Mouse (Mus musculus) liver, embryonic 14.5 days (tissue): ENCODE data around the gene Pdia2. TPM values are rescaled to one million over a fixed set of nuclear protein-coding genes. Genes with fewer than 3 reads are reported as not detected.
"Not testable (repeated sequence)": the region's sequence is repeated elsewhere in the genome, so short reads cannot be mapped to it uniquely, and the experiment has no call there.

Experiments used
- ATAC-seq: fragments of 200-750 bp; cut with Nextera tagmentation; 2 replicates; pipeline ENCODE4 v1.8.0; 2017; ENCODE audit warnings: moderate number of reproducible peaks, mild to moderate bottlenecking, moderate library complexity; ENCODE audit not compliant: insufficient read depth
- DNase-seq, 3 experiments: peaks; one replicate each; pipeline ENCODE4 v3.0.0-alpha.2; 2012 to 2013; ENCODE audit warnings: low read depth in 3 of 3, low spot score in 3 of 3
- H3K27ac ChIP-seq: fragments of 300-500 bp; sonication (generic); 2 replicates; pipeline ENCODE4 v1.5.1; 2014; ENCODE audit warnings: moderate library complexity, mild to moderate bottlenecking, control low read depth, inconsistent platforms
- H3K27me3 ChIP-seq: fragments of 300-500 bp; sonication (generic); 2 replicates; pipeline ENCODE4 v1.6.1; 2014; ENCODE audit warnings: mild to moderate bottlenecking, low read length, moderate library complexity; ENCODE audit not compliant: control insufficient read depth, insufficient read depth
- H3K36me3 ChIP-seq: fragments of 300-500 bp; sonication (generic); replicated peaks from 2 replicates; pipeline ENCODE4 v1.6.1; 2014; ENCODE audit warnings: low read depth; ENCODE audit not compliant: control insufficient read depth, insufficient read depth
- H3K4me1 ChIP-seq, 2 experiments: fragments of 200-500 bp in 1 of 2; fragments of 300-500 bp in 1 of 2; sonication (generic) in 1 of 2; replicated peaks; 2 replicates each; pipeline ENCODE4 v1.6.1; 2012 to 2014; ENCODE audit warnings: antibody characterized with exemption in 1 of 2, inconsistent platforms in 1 of 2, low read length in 1 of 2; ENCODE audit not compliant: control insufficient read depth in 2 of 2, insufficient read depth in 2 of 2
- H3K4me2 ChIP-seq: fragments of 300-500 bp; sonication (generic); 2 replicates; pipeline ENCODE4 v1.6.1; 2014; ENCODE audit warnings: low read depth, mild to moderate bottlenecking, control low read depth, moderate library complexity
- H3K4me3 ChIP-seq, 2 experiments: fragments of 200-500 bp in 1 of 2; fragments of 300-500 bp in 1 of 2; sonication (generic) in 1 of 2; 2 replicates each; pipeline ENCODE4 v1.5.1; 2012 to 2014; ENCODE audit warnings: low read depth in 2 of 2, low read length in 2 of 2, mild to moderate bottlenecking in 2 of 2, control low read depth in 1 of 2, inconsistent platforms in 1 of 2, moderate library complexity in 1 of 2; ENCODE audit not compliant: insufficient read depth in 1 of 2
- H3K9ac ChIP-seq: fragments of 300-500 bp; sonication (generic); replicated peaks from 2 replicates; pipeline ENCODE4 v1.6.1; 2014; ENCODE audit warnings: mild to moderate bottlenecking, control low read depth, moderate library complexity
- H3K9me3 ChIP-seq: fragments of 300-500 bp; sonication (generic); 2 replicates; pipeline ENCODE4 v1.6.1; 2016; ENCODE audit warnings: low read length, mixed read lengths; ENCODE audit not compliant: control insufficient read depth
- CTCF ChIP-seq: IDR thresholded peaks from 2 replicates; pipeline ENCODE4 v1.5.1; 2016; ENCODE audit warnings: antibody characterized with exemption, low read depth, control low read depth
- EP300 ChIP-seq: IDR thresholded peaks from 2 replicates; pipeline ENCODE4 v1.6.1; 2016; ENCODE audit warnings: antibody characterized with exemption, low read depth
- WGBS: fragments of 180-500 bp; shearing (Covaris S2); extraction: QIAGEN DNeasy Blood & Tissue Kit; methylation state at CpG from one replicate; pipeline ENCODE4 v1.1.7; 2014; ENCODE audit not compliant: insufficient replicate concordance; 5-methylcytosine and 5-hydroxymethylcytosine counted together
- polyA plus RNA-seq, 2 experiments: library from polyadenylated mRNA; depleted of rRNA in 1 of 2; stranded (reverse) in 1 of 2; unstranded in 1 of 2; fragments of >200 nt; fragmentation: Nextera tagmentation in 1 of 2; extraction: Ambion mirVana in 1 of 2; gene quantifications; 2 replicates each; pipeline versions ENCODE4 v1.2.1 to v1.2.3; 2012 to 2014

Gene Pdia2
- polyA plus RNA-seq, 2 experiments = 25.9 to 86.6 TPM

- TF ChIP-seq CTCF (no peak), EP300 (no peak)
- no peaks in the 10 kb centered on the region for H3K27me3 ChIP-seq
- no peak overlapping the region for H3K4me3 ChIP-seq
- H3K9ac ChIP-seq = no peak overlapping the region
- H3K27ac ChIP-seq = no peak overlapping the region
- no peaks in the 10 kb centered on the region for H3K4me1 ChIP-seq
- ATAC-seq (no peak), DNase-seq (no peak)
- no peak overlapping the region for H3K4me2 ChIP-seq
- no peaks in the 10 kb centered on the region for H3K9me3 ChIP-seq
- H3K36me3 ChIP-seq = peaks cover 7% of the 10 kb centered on the region
These were observed 20.3 kb downstream of the Pdia2 start for GRCm38 (mm10) chr17:26178611-26179010.

- H3K9ac ChIP-seq, H3K36me3 ChIP-seq, H3K9me3 ChIP-seq, H3K4me1 ChIP-seq, H3K4me2 ChIP-seq, H3K27ac ChIP-seq, H3K27me3 ChIP-seq, H3K4me3 ChIP-seq, ATAC-seq, DNase-seq: not testable (repeated sequence)
- WGBS = 70% methylated on average over 2 of the region's 2 CpGs
- peak; percentile 40 for TF ChIP-seq CTCF
These were observed 23.6 kb downstream of the Pdia2 start for GRCm38 (mm10) chr17:26175248-26175647.

GRCm38 (mm10) chr17:26168039-26168438 is 30.8 kb downstream of the Pdia2 start:
- H3K36me3 ChIP-seq = no peaks in the 10 kb centered on the region
- no peak overlapping the region for H3K9ac ChIP-seq
- DNase-seq = peak in 2 of 3 experiments; percentile 5 to 31
- H3K4me2 ChIP-seq = no peak overlapping the region
- no peak for TF ChIP-seq EP300
- no peaks in the 10 kb centered on the region for H3K27me3 ChIP-seq
- H3K4me3 ChIP-seq = no peak overlapping the region
- no peak for ATAC-seq
- H3K4me1 ChIP-seq = no peaks in the 10 kb centered on the region
- H3K27ac ChIP-seq = no peak overlapping the region
- no peaks in the 10 kb centered on the region for H3K9me3 ChIP-seq
- WGBS = 15% methylated on average over 2 of the region's 2 CpGs

GRCm38 (mm10) chr17:26162736-26163135 is 36.2 kb downstream of the Pdia2 start:
- ATAC-seq = no peak
- Histone ChIP-seq H3K9me3 (no peaks in the 10 kb centered on the region), H3K4me3 (no peak overlapping the region), H3K9ac (no peak overlapping the region), H3K36me3 (no peaks in the 10 kb centered on the region), H3K27ac (no peak overlapping the region), H3K27me3 (no peaks in the 10 kb centered on the region), H3K4me1 (no peaks in the 10 kb centered on the region), H3K4me2 (no peak overlapping the region)
- WGBS = 83% methylated on average over 1 of the region's 1 CpGs
- DNase-seq = no peak
- TF ChIP-seq EP300 (no peak), CTCF (no peak)

- no peaks in the 10 kb centered on the region for H3K9me3 ChIP-seq
- peaks cover 2% of the 10 kb centered on the region for H3K36me3 ChIP-seq
- no peak for DNase-seq
- no peak overlapping the region for H3K9ac ChIP-seq
- ATAC-seq = no peak
- H3K4me3 ChIP-seq = no peak overlapping the region
- no peak overlapping the region for H3K4me2 ChIP-seq
- TF ChIP-seq EP300 = no peak
- no peak for TF ChIP-seq CTCF
- no peaks in the 10 kb centered on the region for H3K4me1 ChIP-seq
- 83% methylated on average over 2 of the region's 2 CpGs for WGBS
- H3K27me3 ChIP-seq = no peaks in the 10 kb centered on the region
- no peak overlapping the region for H3K27ac ChIP-seq
These were observed 46.8 kb downstream of the Pdia2 start for GRCm38 (mm10) chr17:26151886-26152630.
